Mouse (Mus musculus): Measurements from ENCODE around the gene Ptch2. TPM values are rescaled to one million over a fixed set of nuclear protein-coding genes. Genes with fewer than 3 reads are reported as not detected.

Ptch2 gene
- total RNA-seq, 2 experiments from 2014 or later, result 2.5 to 3.2 TPM

DNA sequence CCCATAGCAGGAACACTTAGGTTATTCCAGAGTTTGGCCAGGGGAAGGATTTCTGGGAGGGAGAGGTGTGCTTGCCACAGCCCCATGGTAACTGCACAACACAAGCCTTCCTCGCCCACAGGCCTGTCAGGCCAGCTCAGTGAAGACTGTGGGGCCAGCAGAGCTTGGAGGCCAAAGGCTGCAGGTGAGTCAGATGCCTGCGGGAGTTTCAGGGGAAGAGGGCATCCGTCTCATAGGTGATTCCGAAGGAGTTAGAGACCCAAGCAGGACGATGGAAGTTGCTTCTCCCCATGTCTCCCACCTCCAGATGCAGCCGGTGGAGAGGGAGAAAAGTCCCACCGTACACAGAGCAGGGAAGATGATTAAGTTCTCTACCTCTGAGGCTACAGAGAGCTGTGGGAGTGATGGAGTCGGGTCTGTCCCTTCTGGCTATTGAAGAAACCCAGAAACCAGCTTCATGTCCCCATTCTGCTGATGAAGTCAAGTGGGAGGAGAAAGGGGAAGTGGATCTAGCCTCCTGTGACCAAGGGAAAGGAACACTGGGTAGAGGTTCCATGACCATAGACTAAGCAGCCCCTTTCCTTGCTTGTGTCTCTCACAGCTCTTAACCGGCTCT, 30.9 kb downstream of the Ptch2 start, which contains the start of gene Tctex1d4:
Tctex1d4 (plus strand) TSS at position 120 of the 616 bp plus-strand sequence.
- DNase-seq (ENCODE audit: low spot score in 2 of 2), result peak in 1 of 2 experiments; percentile 19

DNA sequence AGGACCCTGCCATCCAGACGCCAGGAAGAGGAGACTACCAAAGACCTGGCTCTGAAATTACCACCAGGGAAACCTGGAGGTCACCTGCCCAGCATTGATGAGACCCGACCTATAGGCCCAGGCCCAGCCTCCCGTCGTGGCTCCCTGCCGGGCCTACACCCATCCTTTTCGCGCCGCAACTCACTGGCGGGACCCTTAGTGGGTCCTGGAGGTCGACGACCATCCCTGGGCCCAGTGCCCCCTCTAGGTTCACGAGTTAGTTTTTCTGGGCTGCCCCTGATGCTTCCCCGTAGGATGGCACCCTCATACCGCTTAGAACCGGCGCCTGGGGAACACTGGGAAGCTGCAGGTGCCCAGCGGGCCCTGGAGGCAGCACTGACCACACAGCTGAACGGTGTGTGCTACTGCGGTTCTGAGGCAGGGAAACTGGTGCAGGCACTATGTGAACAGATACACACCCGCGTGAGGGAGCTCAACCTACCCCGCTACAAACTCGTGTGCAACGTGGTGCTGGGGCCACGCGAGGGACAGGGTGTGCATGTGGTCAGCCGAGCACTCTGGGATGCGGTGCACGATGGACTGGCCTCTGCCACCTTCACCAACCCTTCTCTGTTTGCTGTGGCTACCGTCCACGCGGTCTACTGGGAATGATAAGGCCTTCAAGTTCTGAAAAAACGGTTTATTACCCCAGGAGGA, 32.3 kb downstream of the Ptch2 start:
- no peak for DNase-seq (ENCODE audit: low spot score in 2 of 2)

DNA sequence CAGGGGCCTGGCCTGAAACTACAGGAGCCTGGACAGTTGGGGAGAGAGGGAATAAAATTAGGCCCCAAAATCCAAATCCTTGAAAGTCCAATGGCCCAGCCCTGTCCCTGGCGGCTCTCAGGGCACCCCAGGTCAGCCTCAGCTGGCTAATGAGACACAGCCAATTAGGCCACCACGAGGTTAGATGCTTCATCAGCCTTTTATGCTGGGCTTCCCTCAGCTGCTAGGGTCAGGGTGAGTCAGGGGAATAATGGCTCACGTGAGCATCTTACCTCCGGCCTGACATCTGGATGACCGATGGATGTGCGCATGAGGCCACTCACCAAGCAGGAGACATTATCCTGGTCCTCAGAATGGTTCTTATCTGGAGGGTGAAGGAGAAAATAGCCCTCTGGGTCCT, 34.9 kb downstream of the Ptch2 start:
- DNase-seq (ENCODE audit: low spot score in 2 of 2), result no peak

DNA sequence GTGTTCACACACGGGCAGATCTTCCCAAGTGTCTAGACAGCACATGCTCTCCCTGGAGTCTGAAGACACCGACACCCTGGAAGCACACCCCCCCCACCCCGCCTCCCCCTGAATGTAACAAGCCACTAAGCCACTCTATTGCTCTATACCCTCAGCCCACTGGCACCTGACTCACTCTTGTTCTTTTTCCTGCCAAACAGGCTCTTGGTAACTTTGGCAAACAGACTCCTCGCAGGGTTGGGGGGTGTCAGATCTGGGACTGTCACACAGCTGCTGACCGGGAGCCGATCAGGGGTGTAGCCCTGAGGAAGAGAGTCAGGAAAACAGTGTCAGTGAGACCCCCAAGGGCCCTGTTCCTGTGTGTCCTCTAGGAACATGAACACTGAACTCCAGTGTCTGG, 35.3 kb downstream of the Ptch2 start:
- DNase-seq (ENCODE audit: low spot score in 2 of 2), result no peak

DNA sequence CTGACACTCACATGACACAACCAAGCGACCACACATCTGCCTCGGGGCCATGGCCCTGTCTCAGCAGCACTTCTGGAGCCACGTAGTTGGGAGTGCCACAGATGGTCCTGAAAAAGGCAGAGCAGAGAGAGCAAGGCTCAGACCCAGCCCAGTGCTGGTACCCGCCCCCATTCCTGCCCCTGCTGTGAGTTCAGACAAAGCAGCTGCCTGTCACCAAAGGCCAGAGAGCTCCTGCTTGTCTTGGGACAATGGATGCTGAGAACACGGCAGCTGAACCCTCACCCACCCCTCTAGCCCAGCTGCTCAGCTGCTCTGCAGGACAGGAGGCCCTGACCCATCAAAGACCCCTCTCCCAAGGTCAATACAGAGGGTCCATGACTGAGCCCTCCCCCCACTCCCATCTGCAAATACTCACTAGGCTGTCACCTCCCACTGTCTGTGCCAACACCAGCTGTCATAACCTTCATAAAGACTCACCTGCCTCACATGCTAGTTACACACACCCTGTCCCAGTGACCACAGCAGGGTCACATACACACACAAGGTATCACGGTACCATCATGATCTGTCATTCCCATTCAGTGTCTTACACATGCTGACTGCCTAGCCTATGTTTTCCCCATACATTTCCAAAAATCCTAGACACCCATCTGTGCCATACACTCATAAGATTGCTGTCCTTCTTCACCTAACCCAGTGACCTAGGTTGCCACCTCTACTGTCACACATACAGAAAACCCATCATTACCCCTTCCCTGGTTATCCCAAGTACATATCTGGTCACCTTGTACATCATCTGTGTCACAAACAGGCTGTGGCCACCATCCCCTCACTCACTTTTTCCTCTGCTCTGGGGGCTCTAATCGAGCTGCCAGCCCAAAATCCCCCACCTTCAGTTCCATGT, 36.3 kb downstream of the Ptch2 start:
- DNase-seq (ENCODE audit: low spot score in 2 of 2), result no peak

DNA sequence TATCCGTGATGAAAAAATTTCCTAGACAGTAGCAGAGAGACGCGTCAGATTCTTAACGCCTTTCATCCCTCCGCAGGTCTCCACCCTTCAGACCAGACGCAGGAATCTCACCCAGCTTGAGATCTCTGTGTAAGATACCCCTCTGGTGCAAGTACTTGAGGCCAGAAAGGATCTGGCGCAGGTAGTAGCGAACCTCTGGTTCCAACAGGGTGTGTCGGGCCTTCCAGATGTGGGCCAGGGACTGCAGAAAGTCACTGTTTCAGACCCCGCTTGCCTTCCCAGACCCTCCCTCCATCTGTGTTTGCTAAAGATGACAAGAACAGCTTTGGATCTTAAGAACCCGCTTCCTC, 36.9 kb downstream of the Ptch2 start:
- DNase-seq (ENCODE audit: low spot score in 2 of 2), result no peak

DNA sequence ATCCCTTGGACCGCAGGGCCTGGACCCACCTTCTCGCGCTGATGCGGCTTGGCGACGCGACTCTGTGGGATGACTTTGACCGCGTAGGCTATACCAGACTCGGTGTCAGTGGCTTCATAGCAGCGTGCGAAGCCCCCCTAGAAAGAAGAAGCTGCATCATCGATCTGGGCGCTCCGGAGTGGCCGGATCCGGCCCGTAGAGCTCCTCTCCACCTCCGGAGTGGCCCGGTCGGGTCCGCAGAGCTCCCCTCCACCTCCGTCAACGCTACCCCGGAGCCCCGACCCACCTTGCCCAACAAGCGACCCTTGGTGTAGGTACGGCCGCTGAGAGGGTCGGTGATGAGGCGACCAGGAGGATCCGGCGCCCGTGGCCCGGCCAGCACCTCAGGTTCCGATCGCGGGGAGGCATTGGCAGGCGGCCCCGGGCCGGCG, 37.5 kb downstream of the Ptch2 start:
- peak; percentile 40 to 43 for DNase-seq (ENCODE audit: low spot score in 2 of 2)

DNA sequence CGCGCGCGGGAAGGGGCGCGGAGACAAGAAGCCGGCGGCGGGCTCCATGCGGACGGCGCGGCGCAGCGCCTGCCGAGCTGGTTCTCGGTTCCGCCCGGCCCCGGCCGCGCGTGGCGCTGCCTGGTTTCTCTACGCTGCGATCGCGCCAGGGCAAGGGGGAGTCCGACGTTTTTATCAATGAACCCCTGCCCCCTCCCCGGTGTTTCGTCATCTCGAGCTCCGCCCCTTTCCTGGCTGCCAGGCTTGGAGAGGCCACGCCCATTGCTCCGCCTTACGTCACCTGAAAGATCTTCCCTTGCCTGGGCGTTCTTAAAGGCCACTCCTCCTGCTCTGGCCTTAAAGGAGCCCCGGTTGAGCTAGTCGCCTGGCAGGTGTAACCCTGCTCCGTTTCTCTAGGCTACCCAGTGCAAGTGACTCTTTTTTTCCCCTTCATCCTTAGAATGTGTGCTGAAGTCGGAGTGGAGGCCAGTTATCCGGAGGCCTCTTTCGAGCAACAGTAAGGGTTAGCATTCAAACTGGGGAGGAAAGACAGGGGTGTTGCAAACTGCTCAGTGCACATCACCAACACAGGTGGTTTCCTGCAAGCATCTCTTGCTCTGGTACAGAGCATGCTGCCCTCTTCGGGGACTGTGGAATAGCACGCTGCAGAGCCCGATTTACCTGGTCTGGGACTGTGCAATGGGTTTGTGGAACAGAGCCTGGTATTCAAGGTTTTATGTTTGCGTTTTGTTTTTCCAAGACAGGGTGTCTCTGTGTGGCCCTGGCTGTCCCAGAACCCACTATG, 38.1 kb downstream of the Ptch2 start, which contains the start of gene Plk3:
Plk3 (minus strand) TSS at position 147 of the 784 bp plus-strand sequence.
- peak; percentile 98 to 99 for DNase-seq (ENCODE audit: low spot score in 2 of 2)

DNA sequence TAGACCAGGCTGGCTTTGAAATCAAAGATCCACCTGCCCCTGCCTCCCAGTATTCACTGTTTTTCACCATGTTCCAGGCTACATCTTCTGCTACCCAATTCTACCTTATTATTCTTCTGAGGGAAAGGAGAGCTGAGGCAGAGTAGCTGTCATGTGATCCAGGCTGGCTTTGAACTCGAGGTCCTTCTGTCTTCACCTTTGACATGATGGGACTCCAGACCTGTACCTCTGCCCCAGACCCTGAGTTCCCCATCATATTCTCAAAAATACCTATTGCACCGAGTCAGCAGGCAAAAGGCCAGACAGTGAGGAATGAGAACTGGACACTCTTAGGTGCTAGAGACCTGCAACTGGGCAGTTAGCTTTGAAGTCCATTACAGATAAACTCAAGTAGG, 38.7 kb downstream of the Ptch2 start:
- no peak for DNase-seq (ENCODE audit: low spot score in 2 of 2)

DNA sequence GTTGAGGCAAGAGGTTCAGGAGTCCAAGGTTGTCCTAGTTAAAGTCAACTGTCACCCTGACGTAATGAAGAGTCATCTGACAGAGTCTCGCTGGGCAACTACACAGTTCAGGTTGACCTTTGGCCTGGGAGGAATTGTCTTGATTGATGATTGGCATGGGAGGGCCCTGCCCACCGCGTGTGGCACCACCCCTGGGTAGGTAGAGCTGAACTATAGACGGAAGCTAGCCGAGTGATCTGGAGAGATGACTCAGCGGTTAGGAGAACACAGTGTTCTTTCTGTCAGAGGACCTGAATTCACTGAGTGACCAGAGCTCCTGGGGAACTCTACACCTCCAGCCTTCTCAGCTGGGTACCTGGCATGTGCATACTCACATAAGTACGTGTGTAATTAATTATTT, 40.2 kb downstream of the Ptch2 start:
- DNase-seq (ENCODE audit: low spot score in 2 of 2), result no peak

DNA sequence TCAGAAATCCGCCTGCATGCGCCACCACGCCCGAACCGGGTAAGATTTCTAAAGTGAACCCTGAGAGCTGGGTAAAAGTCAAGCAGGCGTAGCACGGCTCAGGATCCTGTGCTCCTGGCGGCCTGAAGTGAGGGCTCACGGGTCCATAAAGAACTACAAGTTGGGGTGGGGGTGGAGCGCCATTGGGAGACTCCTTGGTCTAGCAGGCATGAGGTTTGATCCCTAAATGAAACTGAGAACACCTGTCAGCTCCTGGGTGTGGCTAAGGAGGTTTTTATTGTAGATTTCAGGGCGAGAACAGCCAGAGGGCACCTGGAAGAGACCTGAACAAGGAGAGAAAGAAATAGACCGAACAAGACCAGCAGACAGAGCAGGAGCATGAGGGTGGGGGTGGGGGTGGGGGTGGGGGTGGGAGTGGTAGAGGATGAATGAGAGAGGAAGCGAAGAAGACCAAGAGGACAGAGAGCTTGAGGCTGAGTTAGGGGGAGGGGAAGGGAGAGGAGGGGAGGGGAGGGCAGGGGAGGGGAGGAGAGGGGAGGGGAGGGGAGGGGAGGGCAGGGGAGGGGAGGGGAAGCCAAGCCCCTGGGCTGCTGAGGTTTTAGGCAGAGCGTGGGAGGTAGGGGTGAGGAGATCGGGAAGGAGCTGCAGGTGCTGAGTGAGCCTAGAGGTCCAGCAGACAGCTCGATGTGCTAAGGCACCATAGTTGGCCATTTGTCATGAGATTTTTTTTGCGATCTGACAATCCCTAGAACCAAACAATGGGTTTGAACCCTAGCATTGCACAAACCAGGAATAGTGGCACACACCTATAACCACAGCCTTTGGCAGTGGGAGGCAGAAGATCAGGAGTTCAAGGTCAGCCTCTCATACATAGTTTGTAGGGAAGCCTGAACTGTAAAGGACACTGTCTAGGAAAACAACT, 42.7 kb downstream of the Ptch2 start:
- no peak for DNase-seq (ENCODE audit: low spot score in 2 of 2)

DNA sequence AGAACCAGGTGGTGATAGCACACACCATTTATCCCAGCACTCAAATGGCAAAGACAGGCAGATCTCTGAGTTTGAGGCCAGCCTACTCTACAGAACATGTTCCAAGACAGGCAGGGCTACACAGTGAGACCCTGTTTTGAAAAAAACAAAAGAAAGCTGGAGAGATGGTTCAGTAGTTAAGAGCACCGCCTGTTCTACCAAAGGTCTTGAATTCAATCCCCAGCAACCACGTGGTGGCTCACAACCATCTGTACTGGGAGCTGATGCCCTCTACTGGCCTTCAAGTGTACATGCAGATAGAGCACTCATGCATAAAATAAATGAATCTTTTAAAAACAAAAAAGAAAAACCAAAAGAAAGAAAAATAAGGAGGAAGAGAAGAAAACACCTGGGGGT, 43.3 kb downstream of the Ptch2 start:
- no peak for DNase-seq (ENCODE audit: low spot score in 2 of 2)

DNA sequence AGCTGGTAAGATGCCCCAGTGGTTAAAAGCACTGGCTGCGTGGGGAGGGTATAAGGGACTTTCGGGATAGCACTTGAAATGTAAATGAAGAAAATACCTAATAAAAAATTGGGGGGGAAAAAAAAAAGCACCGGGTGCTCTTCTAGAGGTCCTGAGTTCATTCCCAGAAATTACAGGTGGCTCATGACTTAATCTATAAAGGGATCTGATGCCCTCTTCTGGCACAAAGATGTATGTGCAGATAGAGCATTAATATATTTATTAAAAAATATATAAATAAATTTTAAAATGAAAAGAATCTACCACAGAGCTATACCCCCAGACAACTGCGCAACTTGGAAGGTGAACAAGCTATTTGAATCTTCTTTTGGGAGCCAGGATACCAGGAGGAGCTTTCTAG, 44.7 kb downstream of the Ptch2 start:
- no peak for DNase-seq (ENCODE audit: low spot score in 2 of 2)

DNA sequence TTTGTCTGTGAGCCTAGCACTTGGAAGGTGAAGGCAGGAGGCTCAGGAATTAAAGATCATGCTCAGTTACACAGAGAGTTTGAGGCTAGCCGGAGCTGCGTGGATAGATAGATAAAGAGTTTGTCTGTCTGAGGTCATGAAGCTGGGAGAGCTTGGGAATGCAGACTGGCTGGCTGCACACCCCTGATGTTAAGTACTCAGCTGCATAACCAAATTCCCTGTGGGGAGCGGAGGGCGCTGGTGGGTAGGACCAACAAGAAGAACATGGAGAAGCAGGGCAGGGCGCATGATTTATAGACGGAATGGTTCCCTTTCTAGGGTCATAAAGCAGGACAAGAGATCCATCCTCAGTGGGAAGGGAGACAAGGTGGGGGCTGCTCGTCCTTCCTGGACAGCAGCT, 47.1 kb downstream of the Ptch2 start:
- DNase-seq (ENCODE audit: low spot score in 2 of 2), result no peak

DNA sequence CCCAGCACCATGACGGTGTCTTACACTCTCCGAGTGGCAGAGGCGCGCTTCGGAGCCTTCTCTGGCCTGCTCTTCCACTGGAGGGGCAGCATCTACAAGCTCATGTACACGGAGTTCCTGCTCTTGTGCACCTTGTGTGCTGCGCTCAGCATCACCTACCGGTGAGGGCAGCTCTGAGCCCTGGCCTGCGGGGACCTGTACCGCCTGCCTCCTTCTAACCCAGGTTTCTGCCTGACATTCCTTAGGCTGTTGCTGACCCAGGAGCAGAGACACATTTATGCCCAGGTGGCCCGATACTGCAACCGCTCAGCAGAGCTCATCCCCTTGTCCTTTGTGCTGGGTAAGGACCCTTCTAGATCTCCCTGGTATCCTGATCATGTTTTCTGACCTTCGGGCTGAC, 49.4 kb downstream of the Ptch2 start:
- DNase-seq (ENCODE audit: low spot score in 2 of 2), result no peak

DNA sequence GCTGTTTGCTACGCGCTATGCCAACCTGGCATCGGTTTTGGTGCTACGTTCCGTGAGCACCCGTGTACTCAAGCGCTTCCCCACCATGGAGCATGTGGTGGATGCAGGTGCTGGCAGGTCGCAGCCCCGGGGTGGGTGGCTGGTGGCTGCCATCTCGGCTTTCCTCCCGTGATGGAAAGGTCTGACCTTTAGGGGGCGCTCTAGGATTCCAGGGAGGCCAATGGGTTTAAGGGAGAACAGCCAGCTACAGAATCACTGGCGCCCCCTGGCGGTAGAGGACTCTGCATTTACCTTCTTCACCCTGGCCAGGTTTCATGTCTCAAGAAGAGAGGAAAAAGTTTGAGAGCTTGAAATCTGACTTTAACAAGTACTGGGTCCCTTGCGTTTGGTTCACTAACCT, 50.3 kb downstream of the Ptch2 start:
- DNase-seq (ENCODE audit: low spot score in 2 of 2), result peak; percentile 84

DNA sequence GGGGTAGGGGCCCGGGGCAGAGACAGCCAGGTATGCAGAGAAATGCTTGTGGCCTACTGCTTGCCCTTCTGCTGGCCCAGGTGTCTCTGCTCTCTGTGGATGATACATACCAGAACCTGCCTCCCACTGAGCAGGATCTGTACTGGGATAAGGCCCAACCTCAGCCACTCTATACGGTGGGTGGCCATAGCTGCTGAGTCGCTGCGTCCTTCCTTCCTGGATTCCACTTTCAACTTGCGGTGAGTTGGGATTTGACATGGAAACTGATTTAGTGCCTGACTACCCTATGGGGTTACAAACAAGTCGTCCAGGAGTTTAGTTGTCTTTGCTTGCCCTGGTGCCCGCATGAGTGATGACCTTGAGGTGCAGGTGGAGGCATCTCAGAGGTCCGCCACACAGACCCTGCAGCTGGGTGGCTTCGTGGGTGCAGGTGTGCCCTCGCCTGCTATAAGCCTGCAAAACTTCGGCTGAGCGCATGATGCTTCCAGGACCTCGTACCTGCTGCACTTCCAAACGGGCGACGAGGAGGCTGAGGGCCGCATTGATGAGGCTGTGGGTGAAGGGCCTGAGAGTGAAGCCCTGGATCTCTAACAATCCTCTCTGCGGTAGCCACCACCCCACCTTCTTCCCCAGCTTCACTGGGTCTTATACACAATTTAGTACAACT, 52.3 kb downstream of the Ptch2 start:
- no peak for DNase-seq (ENCODE audit: low spot score in 2 of 2)

DNA sequence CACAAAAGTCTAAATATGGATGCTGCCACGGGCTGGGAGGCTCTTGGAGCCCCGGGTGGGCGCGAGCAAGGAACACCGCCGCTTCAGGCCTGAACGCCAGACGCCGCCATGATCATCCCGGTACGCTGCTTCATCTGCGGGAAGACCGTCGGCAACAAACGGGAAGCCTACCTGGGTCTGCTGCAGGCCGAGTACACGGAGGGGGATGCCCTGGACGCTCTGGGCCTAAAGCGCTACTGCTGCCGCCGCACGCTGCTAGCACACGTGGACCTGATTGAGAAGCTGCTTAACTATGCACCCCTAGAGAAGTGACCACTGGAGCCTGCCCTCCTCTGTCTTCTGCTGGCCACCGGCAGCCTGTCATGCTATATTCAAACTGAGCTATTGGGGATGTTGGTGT, 52.9 kb downstream of the Ptch2 start:
- DNase-seq (ENCODE audit: low spot score in 2 of 2), result no peak

Measured in layer of hippocampus, postnatal 10 days (tissue).